Mouse (Mus musculus) heart, embryonic 15.5 days (tissue): ENCODE results near the gene Nsmf. TPM values are rescaled to one million over a fixed set of nuclear protein-coding genes. Genes with fewer than 3 reads are reported as not detected.
A peak's percentile ranks its signal among the peaks of the same experiment; 100 is the strongest.

Source experiments
- ATAC-seq: fragments of 200-750 bp; cut with Nextera tagmentation; replicated peaks from 2 replicates; pipeline ENCODE4 v1.8.0; 2017; ENCODE audit warnings: low read depth, moderate TSS enrichment; ENCODE audit not compliant: insufficient number of reproducible peaks, insufficient read depth, low FRiP score
- H3K27ac ChIP-seq: fragments of 300-500 bp; sonication (generic); 2 replicates; pipeline ENCODE4 v1.5.1; 2015; ENCODE audit warnings: mild to moderate bottlenecking, inconsistent platforms
- H3K27me3 ChIP-seq: fragments of 300-500 bp; sonication (generic); 2 replicates; pipeline ENCODE4 v1.6.1; 2015; ENCODE audit warnings: inconsistent platforms
- H3K36me3 ChIP-seq: fragments of 300-500 bp; sonication (generic); 2 replicates; pipeline ENCODE4 v1.6.1; 2015; ENCODE audit warnings: mild to moderate bottlenecking, inconsistent platforms
- H3K4me1 ChIP-seq: fragments of 300-500 bp; sonication (generic); replicated peaks from 2 replicates; pipeline ENCODE4 v1.6.1; 2015; ENCODE audit warnings: inconsistent platforms
- H3K4me2 ChIP-seq: fragments of 300-500 bp; sonication (generic); 2 replicates; pipeline ENCODE4 v1.6.1; 2015; ENCODE audit warnings: inconsistent platforms, mild to moderate bottlenecking, moderate library complexity
- H3K4me3 ChIP-seq: fragments of 300-500 bp; sonication (generic); 2 replicates; pipeline ENCODE4 v1.5.1; 2015; ENCODE audit warnings: mild to moderate bottlenecking, inconsistent platforms
- H3K9ac ChIP-seq: fragments of 300-500 bp; sonication (generic); 2 replicates; pipeline ENCODE4 v1.6.1; 2015; ENCODE audit warnings: mild to moderate bottlenecking, inconsistent platforms
- H3K9me3 ChIP-seq: fragments of 300-500 bp; sonication (generic); replicated peaks from 2 replicates; pipeline ENCODE4 v1.6.1; 2016; ENCODE audit warnings: inconsistent platforms
- whole genome bisulfite sequencing: fragments of 180-500 bp; shearing (Covaris S2); methylation state at CpG from one replicate; pipeline ENCODE4 v1.1.7; 2015; ENCODE audit warnings: mixed read lengths; 5-methylcytosine and 5-hydroxymethylcytosine counted together
- polyA plus RNA-seq: library from polyadenylated mRNA; unstranded; fragments of >200 nt; fragmentation: Nextera tagmentation; extraction: Ambion mirVana; gene quantifications from 2 replicates; pipeline ENCODE4 v1.2.1, GENCODE M21; 2015

Nsmf gene
- polyA plus RNA-seq, 1 experiment from 2014 or later: 55.9 TPM

- H3K9me3 ChIP-seq: no peaks in the 10 kb centered on the region
- H3K4me2 ChIP-seq: peak overlapping the region; percentile 86
- H3K4me1 ChIP-seq: peaks cover 14% of the 10 kb centered on the region
- no peaks in the 10 kb centered on the region for H3K27me3 ChIP-seq
- ATAC-seq: no peak
- peak overlapping the region; percentile 77; the same call in 1 of the 2 replicates for H3K9ac ChIP-seq
- no peak overlapping the region for H3K27ac ChIP-seq
- 86% methylated on average over 21 of the region's 21 CpGs for WGBS
- peaks cover 15% of the 10 kb centered on the region for H3K36me3 ChIP-seq
- peak overlapping the region; percentile 87 for H3K4me3 ChIP-seq
Observed at GRCm38 (mm10) chr2:25055409-25056155, 1.4 kb downstream of the Nsmf start.

GRCm38 (mm10) chr2:25058926-25059325 is 4.8 kb downstream of the Nsmf start:
- Histone ChIP-seq H3K4me3 (no peak overlapping the region), H3K27me3 (no peaks in the 10 kb centered on the region), H3K9me3 (no peaks in the 10 kb centered on the region), H3K4me2 (no peak overlapping the region), H3K36me3 (peaks cover 20% of the 10 kb centered on the region), H3K27ac (no peak overlapping the region), H3K4me1 (peaks cover 14% of the 10 kb centered on the region), H3K9ac (no peak overlapping the region)
- WGBS: 90% methylated on average over 7 of the region's 7 CpGs
- ATAC-seq: no peak

- Histone ChIP-seq H3K4me1 (no peaks in the 10 kb centered on the region), H3K27me3 (no peaks in the 10 kb centered on the region), H3K36me3 (peaks cover 15% of the 10 kb centered on the region), H3K4me3 (no peak overlapping the region), H3K9me3 (no peaks in the 10 kb centered on the region), H3K27ac (no peak overlapping the region), H3K9ac (no peak overlapping the region), H3K4me2 (no peak overlapping the region)
- no peak for ATAC-seq
- 97% methylated on average over 5 of the region's 5 CpGs for WGBS
Observed at GRCm38 (mm10) chr2:25063523-25063922, 9.4 kb downstream of the Nsmf start.

GRCm38 (mm10) chr2:25064285-25064684 is 10.1 kb downstream of the Nsmf start:
- no peaks in the 10 kb centered on the region for H3K4me1 ChIP-seq
- no peaks in the 10 kb centered on the region for H3K9me3 ChIP-seq
- no peak overlapping the region for H3K9ac ChIP-seq
- no peaks in the 10 kb centered on the region for H3K27me3 ChIP-seq
- 67% methylated on average over 1 of the region's 1 CpGs for WGBS
- H3K4me2 ChIP-seq: no peak overlapping the region
- H3K4me3 ChIP-seq: no peak overlapping the region
- no peak for ATAC-seq
- H3K27ac ChIP-seq: no peak overlapping the region
- peaks cover 15% of the 10 kb centered on the region for H3K36me3 ChIP-seq

- H3K4me3 ChIP-seq: no peak overlapping the region
- H3K27me3 ChIP-seq: no peaks in the 10 kb centered on the region
- no peak for ATAC-seq
- H3K9ac ChIP-seq: no peak overlapping the region
- H3K27ac ChIP-seq: no peak overlapping the region
- H3K4me1 ChIP-seq: no peaks in the 10 kb centered on the region
- no peaks in the 10 kb centered on the region for H3K9me3 ChIP-seq
- H3K4me2 ChIP-seq: no peak overlapping the region
- 0 out of 2 replicates have a peak, but pooled peaks cover 5% of the 10 kb centered on the region for H3K36me3 ChIP-seq
Observed at GRCm38 (mm10) chr2:25065537-25065936, 11.4 kb downstream of the Nsmf start.

GRCm38 (mm10) chr2:25066552-25066951 is 12.4 kb downstream of the Nsmf start:
- Histone ChIP-seq H3K27me3 (no peaks in the 10 kb centered on the region), H3K9ac (no peak overlapping the region), H3K4me3 (no peak overlapping the region), H3K9me3 (no peaks in the 10 kb centered on the region), H3K4me1 (no peaks in the 10 kb centered on the region), H3K36me3 (0 out of 2 replicates have a peak, but pooled peaks cover 3% of the 10 kb centered on the region), H3K27ac (no peak overlapping the region), H3K4me2 (no peak overlapping the region)
- WGBS: 81% methylated on average over 4 of the region's 4 CpGs
- no peak for ATAC-seq

- no peaks in the 10 kb centered on the region for H3K9me3 ChIP-seq
- no peaks in the 10 kb centered on the region for H3K27me3 ChIP-seq
- no peak overlapping the region for H3K4me3 ChIP-seq
- ATAC-seq: no peak
- no peak overlapping the region for H3K4me2 ChIP-seq
- H3K9ac ChIP-seq: no peak overlapping the region
- no peaks in the 10 kb centered on the region for H3K36me3 ChIP-seq
- H3K4me1 ChIP-seq: no peaks in the 10 kb centered on the region
- no peak overlapping the region for H3K27ac ChIP-seq
- 68% methylated on average over 4 of the region's 4 CpGs for WGBS
Observed at GRCm38 (mm10) chr2:25069537-25069936, 15.4 kb downstream of the Nsmf start.

- 87% methylated on average over 4 of the region's 4 CpGs for WGBS
Observed at GRCm38 (mm10) chr2:25072398-25072797, 18.2 kb downstream of the Nsmf start.

GRCm38 (mm10) chr2:25075506-25075905 is 21.4 kb downstream of the Nsmf start:
- no peaks in the 10 kb centered on the region for H3K27me3 ChIP-seq
- no peak for ATAC-seq
- no peak overlapping the region for H3K4me2 ChIP-seq
- no peaks in the 10 kb centered on the region for H3K4me1 ChIP-seq
- H3K9me3 ChIP-seq: no peaks in the 10 kb centered on the region
- WGBS: 58% methylated on average over 4 of the region's 4 CpGs
- no peaks in the 10 kb centered on the region for H3K36me3 ChIP-seq
- H3K27ac ChIP-seq: no peak overlapping the region
- H3K9ac ChIP-seq: no peak overlapping the region
- H3K4me3 ChIP-seq: no peak overlapping the region

More at GRCm38 (mm10) chr2:25072398-25072797, 18.2 kb downstream of the Nsmf start:
- no peaks in the 10 kb centered on the region for H3K27me3 ChIP-seq
- no peak for ATAC-seq
- no peak overlapping the region for H3K4me2 ChIP-seq
- no peak overlapping the region for H3K27ac ChIP-seq
- no peak overlapping the region for H3K4me3 ChIP-seq
- no peak overlapping the region for H3K9ac ChIP-seq
- H3K9me3 ChIP-seq: no peaks in the 10 kb centered on the region
- H3K36me3 ChIP-seq: no peaks in the 10 kb centered on the region
- H3K4me1 ChIP-seq: no peaks in the 10 kb centered on the region

- H3K27me3 ChIP-seq: peaks cover 7% of the 10 kb centered on the region
- WGBS: 88% methylated on average over 1 of the region's 1 CpGs
- no peak overlapping the region for H3K27ac ChIP-seq
- no peak overlapping the region for H3K9ac ChIP-seq
- H3K4me3 ChIP-seq: no peak overlapping the region
- H3K4me1 ChIP-seq: no peaks in the 10 kb centered on the region
- ATAC-seq: no peak
- H3K4me2 ChIP-seq: no peak overlapping the region
- H3K9me3 ChIP-seq: no peaks in the 10 kb centered on the region
- no peaks in the 10 kb centered on the region for H3K36me3 ChIP-seq
Observed at GRCm38 (mm10) chr2:25078967-25079366, 24.8 kb downstream of the Nsmf start.

- H3K27me3 ChIP-seq: peaks cover 7% of the 10 kb centered on the region
- WGBS: 50% methylated on average over 5 of the region's 5 CpGs
- no peak for ATAC-seq
Observed at GRCm38 (mm10) chr2:25080076-25080475, 25.9 kb downstream of the Nsmf start, which contains the start of gene Entpd8. Gene Entpd8 (plus strand): TSS chr2:25080304.

GRCm38 (mm10) chr2:25083697-25084096 is 29.5 kb downstream of the Nsmf start:
- ATAC-seq: no peak
- Histone ChIP-seq H3K36me3 (no peaks in the 10 kb centered on the region), H3K4me3 (no peak overlapping the region), H3K4me2 (no peak overlapping the region), H3K4me1 (no peaks in the 10 kb centered on the region), H3K27me3 (peaks cover 7% of the 10 kb centered on the region), H3K9ac (no peak overlapping the region), H3K27ac (no peak overlapping the region), H3K9me3 (no peaks in the 10 kb centered on the region)
- WGBS: 63% methylated on average over 4 of the region's 4 CpGs

More at GRCm38 (mm10) chr2:25080076-25080475, 25.9 kb downstream of the Nsmf start, which contains the start of gene Entpd8:
- no peaks in the 10 kb centered on the region for H3K4me1 ChIP-seq
- H3K9ac ChIP-seq: no peak within 1 kb of the TSS
- H3K36me3 ChIP-seq: no peaks in the 10 kb centered on the region
- no peak within 1 kb of the TSS for H3K4me3 ChIP-seq
- H3K4me2 ChIP-seq: no peak within 1 kb of the TSS
- H3K9me3 ChIP-seq: no peaks in the 10 kb centered on the region
- H3K27ac ChIP-seq: no peak within 1 kb of the TSS
